Mouse (Mus musculus) cerebellum, postnatal 14 days (tissue): Measurements from ENCODE around the gene Fcgrt.

Experiments used
- DNase-seq, 2 experiments: peaks; one replicate each; pipeline ENCODE4 v3.0.0; 2021; ENCODE audit warnings: mixed read lengths in 2 of 2

Gene Fcgrt

DNA sequence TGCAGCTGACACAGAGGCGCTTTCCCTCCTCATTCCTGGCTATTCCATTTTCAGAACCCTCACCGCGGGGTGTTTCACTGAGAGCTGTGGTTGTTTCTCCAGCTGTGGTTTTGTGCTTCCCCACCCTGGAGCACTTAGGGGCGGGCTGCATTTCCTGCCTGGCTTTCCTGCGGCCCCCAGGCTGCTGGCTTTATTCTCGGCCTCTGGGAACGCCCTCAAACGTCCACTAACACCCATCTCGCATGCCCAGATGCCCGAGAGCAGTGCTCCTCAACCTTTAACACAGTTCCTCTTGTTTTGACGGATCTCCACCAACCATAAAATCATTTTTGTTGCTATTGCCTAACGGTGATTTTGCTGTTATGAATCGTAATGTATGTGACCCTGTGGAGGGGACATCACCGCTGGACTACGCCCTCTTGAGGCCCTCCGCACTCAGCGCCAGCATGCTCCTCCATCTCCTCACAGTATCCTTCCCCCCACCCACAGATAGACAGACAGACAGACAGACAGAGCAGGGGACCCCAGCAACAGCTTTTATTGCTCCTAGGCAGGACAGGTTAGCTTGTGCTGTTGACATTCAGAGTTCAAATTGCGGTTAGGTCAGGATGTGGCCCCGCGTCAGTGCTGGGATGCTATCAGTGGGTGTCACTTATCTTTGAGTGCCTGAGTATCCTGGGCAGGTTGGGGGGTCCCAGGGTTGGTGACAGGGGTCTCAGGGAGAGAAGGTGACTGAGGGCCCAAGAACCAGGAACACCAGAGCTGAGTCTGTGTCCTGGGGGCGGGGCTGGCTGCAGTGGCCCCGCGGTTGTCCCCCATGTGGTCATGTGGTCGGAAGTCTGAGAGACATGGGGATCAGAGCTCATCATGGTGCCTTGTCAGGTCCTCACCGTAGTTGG, 21.0 kb downstream of the Fcgrt start:
- DNase-seq: no peak

DNA sequence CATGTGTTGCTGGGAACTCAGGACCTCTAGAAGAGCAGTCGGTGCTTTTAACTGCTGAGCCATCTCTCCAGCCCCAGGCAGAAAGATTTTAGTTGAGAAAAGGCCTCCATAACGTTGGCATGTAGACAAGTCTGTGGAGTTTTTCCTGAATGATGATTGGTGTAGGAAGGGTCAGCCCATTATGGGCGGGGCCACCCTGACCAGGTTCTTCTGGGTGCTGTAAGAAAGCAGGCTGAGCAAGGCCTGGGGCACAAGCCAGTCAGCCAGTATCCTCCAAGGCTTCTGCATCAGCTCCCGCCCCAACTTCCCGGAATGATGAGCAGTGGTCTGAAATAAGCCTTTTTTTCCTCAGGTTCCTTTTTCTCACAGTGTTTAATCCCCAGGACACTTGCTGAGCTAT, 22.6 kb downstream of the Fcgrt start:
- DNase-seq: no peak

DNA sequence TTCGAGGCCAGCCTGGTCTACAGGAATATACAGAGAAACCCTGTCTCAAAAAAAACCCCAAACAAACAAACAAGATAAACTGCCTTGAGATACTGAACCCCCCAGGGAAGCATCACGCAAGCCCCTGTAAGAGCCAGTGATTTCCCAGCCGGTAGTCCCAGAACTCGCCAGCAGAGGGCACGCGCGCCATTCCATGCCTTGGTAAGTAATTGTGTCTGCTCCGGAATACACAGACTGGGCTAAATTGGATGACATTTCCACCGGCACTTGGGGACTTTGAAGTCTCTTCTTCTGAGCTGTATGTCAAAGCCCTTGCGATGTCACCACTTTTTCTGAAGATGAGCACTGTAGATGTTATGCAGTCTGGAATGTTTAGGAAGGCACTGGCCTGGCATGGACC, 23.8 kb downstream of the Fcgrt start:
- peak; percentile 95 to 97 for DNase-seq

DNA sequence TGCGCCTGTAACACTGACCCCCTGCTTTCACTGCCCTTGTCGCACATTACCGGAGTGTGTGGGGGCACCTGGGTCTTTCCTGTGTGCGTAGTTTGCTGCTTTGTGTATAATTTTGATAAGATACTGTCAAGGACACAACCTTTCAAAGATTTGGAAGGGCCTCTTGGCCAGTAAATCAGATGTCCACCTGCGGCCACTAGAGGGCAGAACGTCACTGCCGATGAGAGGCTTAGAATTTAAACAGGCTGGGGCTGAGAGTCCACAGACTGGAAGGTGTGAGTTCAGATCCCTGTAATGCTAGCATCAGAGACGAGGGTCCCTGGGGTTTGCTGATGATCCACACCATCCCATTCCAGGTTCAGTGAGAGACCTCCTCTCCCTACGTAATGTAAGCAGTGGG, 25.1 kb downstream of the Fcgrt start:
- DNase-seq: peak; percentile 80 to 89

DNA sequence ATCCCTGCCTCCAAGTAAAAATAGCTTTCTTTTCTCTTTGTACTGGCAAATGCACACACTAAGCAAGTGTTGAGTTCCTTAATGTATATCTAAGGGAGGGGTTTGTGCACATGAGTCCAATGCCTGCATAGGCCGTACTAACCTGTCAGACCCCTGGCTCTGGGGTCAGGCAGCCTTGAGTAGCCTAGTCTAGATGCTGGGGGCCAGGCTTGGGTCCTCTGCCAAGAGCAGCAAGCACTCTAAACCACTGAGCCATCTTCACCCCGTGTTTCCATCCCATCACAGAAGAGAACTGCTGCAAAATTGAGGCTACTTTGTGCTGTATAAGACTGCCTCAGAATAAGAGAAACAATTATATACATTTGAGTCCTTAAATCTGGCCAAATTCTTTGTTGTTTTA, 25.8 kb downstream of the Fcgrt start:
- DNase-seq: no peak

DNA sequence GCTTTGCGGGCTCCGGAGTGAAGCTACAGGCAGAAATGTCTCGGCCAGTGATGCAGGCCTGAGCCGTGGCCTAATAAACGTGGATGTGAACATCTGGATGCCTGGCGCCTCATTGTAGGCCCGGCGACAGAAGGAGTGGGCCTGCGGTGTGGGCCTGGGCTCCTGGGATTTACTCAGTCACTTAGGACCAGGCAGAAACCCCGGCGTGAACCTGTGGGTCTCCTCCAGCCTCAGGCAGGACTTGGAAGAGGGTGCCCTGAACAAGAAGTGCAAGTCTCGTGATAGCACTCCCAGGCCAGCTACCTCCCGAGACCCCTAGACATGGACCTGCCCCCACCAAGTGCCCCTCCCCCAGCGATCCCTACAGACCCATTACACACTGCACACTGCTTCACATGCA, 26.3 kb downstream of the Fcgrt start:
- DNase-seq: no peak

DNA sequence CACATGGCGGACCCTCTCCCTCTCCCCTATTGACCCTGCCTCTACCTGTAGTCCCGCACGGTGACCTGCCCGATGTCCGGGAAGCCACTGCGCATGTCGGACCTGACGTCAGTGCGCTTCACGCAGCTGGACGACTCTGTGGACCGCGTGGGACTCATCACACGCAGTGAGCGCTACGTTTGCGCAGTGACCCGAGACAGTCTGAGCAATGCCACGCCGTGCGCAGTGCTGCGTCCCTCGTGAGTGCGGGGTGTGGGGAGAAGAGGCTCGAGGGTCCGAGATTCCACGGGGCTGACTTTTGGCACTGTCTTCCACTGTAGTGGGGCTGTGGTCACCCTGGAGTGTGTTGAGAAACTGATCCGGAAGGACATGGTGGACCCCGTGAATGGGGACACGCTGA, 27.1 kb downstream of the Fcgrt start:
- DNase-seq: no peak

DNA sequence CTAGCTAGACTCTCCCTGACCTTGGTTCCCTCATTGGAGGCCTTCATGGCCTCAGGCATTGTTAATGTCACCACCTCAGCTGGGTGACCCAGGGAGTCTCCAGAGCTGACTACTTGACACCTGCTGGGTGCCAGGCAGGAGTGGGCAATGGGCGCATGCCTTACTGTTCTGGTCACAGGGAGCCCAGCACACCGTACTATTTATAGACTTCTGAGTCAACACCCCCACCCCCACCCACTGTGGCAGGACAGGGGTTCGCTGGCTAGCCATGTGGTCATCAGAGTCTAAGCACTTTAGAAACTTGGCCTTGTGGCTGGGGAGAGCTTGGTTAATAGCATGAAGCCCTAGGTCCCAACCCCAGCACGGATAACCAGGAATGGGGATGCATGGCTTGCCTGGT, 28.2 kb downstream of the Fcgrt start:
- DNase-seq: no peak

DNA sequence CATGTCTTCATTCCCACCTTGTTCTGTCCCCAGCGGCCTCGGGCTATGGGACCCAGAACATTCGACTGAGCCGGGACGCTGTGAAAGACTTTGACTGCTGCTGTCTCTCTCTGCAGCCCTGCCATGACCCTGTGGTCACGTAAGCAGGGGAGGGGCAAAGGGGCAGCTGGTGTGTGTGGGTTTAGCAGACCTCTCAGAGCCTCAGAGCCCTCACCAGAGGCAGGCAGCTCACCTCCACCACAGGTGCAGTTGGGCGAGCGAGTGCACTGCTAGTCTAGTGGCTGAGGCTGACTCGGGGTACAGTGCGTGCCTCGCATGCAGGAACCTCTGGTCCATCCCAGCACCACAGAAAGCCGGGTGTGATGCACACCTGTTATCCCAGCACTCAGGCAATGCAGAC, 29.7 kb downstream of the Fcgrt start:
- no peak for DNase-seq

DNA sequence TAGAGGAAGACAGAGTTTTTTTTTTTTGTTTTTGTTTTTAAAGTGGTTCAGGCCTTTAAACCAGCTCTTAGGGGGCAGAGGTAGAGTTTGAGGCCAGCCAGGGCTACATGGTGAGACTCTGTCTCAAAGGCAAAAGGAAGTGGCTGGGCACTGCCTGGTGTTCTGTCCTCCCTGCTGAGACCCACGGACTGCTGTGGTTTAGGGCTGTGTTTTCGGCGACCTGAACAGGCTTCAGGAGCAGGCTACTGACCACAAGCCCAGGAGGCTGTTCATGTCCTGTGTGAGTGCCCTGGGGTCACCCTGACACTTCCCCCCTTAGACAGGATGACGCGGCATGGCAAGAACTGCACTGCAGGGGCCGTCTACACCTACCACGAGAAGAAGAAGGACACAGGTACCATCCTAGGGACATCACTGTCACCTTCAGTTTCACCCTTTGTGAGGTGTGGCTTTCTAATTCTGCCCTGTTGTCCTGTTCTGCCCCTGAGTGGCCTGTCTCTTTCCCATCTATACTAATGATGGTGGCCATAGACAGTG, 30.4 kb downstream of the Fcgrt start:
- no peak for DNase-seq

DNA sequence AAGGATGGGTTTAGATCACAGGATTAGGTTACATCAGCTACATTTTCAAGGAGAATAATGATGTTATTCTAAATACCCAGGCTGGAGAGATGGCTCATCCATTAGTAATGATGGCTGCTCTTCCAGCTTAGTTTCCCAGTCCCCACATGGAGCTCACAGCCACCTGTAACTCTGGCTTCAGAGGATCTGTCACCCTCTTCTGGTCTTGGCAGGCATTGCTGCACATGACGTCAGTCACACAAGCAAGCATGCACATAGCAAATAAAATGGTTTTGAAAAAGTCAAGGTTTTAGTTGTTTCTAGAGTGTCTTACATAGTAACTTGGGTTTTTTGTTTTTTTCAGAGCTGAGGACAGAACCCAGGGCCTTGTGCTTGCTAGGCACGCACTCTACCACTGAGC, 31.4 kb downstream of the Fcgrt start:
- peak in 1 of 2 experiments; percentile 54 for DNase-seq

DNA sequence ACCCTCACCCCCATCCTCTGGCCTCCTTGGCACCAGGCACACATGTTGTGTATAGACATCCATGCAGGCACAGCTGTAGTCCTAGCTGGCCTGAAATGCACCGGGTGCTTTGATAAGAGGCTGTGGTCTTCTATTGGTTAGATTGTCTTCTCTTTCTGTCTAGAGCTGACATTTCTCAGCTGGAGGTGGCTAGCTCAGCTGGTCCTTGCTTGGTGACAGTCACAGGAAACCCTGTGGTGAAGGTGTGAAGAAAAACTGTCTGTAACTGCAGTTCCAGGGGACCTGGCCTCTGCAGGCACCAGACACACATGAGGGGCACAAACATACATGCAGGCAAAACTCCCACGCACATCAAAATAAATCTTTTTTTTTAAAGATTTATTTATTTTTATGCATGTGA, 34.0 kb downstream of the Fcgrt start:
- no peak for DNase-seq

DNA sequence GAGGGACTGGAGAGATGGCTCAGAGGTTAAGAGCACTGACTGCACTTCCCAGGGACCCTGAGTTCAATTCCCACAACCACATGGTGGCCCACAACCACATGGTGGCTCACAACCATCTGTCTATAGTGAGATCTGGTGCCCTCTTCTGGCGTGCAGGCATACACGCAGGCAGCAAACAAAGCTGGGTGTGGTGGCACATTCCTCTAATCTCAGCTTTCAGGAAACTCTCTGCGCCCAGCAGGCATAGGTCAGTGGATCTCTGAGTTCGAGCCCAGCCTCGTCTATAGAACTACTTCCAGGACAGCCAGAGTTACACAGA, 35.7 kb downstream of the Fcgrt start:
- DNase-seq: peak; percentile 53 to 68

DNA sequence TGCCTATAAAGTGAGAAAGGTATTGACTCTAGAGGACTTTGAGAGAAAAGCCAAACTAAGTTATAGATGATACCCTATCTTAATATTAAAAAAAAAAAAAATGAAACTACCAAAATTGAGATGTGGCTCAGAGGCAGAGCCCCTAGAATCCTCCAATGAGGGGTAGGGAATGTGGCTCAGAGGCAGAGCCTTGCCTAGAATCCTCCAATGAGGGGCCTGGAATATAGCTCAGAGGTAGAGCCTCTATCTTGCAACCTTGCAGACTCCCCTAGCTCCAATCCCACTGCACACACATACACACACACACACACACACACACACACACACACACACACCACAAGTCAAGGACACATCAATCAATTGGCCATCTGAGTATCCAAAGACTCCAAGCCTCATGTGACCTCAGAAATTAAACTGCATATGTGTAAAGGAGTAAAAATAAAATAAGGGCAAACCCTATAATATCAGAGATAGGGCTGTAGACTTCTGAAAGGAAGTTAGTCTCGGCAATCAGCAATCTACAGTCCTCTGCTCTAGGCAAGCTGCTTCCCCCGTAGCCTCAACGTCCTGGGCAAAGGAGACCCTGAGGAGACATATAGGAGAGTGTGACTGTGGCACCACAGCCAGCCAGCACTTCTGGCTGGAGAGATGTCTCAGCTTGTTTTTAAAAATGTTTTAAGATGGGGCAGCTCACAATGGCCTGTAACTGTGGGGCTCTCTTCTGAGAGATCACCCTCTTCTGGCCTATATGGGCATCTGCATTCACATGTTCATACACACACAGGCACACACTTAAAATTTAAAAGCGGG, 36.3 kb downstream of the Fcgrt start:
- no peak for DNase-seq

DNA sequence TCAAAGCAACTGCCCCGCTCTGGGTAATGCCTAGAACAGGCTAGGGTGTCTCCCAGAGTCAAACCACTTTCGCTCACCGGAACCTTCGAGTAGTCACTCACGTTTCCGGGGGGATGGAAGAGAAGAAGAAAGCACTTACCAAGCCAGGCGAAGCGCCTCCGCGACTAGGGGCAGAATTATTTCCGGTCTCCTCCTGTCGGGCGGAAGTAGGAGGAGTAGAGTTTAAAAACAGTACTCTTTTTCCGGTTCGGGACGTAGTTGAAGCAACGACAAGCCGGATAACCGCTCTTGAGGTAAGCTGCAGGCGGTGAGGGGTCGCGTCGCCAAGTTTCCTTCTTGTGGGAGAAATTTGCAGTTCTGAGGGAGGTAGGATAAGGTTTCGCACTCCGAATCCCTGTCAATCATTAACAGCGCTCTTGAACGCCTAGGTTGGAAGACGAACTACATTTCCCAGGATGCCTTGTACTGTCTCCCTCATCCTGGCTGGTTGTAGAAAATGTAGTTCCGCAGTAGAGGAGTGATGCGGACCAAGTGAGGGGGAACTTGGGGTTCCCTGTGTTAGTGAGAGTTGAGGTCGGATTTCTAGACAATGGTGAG, 41.3 kb downstream of the Fcgrt start, which contains the start of the genes Nosip and Prrg2:
Gene Nosip (plus strand): TSS at position 191 of the 597 bp plus-strand sequence.
Gene Prrg2 (minus strand): TSS at position 439 of the 597 bp plus-strand sequence.
- peak; percentile 96 to 97 for DNase-seq

DNA sequence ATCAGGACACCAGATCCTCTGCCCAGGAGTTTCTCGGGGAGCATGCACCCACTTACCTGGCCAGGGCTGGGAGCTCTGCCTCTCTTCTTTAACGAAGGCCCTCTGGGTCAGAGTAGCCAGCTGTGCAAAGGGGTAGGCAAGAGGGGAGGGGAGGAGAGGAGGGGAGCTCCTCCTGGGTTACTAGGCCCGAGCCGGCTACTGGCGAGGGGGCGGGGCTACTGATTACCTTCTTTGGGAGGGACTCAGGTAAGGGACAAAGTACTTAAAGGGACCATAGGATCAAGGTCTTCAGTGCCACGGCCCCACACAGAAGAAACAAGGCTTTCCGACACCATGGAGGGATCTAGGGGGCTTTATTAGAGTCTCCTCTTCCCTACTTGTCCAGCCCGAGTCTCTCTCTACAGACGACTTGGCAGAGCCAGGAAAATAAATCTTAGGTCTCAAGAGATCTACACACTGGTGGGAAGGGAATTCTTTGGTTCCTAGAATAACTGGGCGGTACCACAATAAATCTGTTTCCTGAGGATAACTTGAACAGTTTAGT, 42.0 kb downstream of the Fcgrt start:
- no peak for DNase-seq

DNA sequence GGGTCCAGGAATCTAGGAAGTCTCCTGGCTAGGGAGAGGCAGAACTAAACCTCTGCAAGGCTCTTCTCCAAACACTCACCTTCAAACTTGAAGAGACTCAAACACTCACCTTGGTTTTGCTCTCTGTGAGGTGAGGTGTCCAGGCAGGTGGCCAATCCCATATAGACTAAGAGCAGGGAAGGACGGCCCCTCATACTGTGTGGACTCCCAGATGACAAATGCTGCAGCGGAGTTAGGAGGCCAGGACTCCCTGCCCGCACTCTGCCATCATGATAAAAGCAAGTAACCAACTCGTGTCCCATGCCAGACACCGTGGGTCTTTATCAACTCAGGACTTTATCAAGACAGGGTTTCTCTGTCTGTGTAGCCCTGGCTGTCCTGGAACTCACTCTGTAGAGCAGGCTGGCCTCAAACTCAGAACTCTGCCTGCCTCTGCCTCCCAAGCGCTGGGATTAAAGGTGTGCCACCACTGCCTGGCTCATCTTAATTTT, 43.0 kb downstream of the Fcgrt start:
- DNase-seq: no peak

DNA sequence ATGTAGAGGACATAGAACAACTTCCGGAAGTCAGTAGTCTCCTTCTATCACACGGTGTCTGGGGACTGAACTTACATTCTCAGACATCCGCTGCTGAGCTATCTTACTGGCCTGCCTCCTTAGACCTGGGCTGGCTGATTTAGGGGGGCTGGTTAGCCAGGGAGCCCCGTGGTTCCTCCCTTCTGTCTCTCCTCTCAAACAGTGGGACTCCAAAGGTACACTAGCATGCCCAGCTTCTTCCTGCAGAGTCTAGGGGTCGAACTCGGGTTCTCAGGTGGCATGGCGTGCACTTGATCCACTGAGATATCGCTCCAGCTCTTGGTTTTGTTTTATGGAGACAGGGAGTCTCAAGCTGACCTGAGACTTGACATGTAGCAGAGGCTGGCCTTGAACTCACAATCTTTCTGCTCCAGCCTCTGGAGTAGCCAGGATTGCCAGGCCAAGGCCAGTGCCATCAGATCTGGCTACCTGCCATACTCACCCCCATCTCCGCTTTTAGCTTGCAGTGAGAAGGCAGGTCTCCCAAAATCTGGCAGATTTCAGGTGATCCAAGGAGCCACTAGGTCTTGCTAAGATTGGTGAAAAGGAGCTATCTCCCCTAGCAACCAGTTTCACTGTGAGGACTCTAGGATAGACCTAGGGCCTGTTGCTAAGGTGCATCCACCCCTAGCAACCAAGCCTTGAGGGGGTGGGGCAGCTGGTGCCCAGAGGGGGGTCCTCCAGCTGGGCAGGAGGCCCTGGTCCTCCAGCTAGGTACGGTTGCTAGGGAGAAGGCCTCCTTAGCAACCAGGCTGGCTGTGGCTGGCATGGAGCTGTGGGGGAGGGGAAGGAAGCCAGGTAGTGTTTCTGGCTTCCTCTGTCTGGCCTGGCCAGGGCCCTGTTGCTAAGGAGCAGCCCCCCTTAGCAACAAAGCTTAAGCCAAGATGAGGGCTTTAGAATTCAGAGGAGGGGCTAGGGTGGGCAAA, 44.8 kb downstream of the Fcgrt start:
- peak; percentile 69 to 81 for DNase-seq

DNA sequence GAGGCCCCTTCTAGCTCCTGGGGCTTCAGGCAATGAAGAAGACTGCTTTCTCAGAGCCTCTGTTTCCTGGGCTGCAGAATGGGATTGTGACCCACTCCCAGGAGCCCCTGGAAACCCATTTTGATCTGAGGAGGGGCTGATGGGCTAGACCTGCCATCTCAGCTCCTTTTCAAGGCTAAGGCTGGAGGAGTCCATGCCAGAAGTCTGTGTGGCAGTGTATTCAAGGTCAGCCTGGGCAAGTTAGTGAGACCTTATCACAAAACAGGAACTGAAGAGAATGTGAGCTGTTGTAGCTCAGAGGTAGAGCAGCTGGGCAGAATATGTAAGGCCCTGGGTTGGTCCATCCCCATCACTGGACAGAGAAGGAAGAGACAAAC, 46.7 kb downstream of the Fcgrt start:
- DNase-seq: no peak

DNA sequence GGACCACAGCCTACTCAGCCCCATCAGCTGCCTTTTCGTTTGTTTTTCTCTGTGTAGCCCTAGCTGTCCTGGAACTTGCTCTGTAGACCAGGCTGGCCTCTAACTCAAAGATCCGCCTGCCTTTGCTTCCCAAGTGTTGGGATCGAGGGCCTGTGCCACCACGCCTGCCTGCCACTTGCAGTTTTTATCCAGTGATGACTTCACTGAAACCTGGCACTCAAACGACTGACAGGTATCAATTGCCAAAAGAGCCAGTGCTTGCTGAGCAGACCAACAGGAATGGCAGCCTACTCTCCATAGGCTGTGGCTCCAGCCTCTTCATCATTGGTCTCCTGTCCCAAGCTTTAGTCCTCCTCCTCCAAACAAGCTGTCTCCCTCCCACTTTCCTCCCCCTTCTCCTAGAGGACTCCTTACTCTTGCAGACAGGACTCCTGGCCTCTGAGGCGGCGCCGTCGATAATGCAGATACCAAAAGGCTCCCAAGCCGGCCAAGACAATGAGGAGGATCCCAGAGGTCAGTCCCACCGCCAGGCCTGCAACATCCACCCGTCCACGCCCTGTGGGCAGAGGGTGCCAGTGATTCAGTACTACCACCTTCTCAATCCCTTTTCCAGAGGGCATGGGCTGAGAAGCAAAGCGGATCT, 47.2 kb downstream of the Fcgrt start:
- DNase-seq: peak in 1 of 2 experiments; percentile 47

DNA sequence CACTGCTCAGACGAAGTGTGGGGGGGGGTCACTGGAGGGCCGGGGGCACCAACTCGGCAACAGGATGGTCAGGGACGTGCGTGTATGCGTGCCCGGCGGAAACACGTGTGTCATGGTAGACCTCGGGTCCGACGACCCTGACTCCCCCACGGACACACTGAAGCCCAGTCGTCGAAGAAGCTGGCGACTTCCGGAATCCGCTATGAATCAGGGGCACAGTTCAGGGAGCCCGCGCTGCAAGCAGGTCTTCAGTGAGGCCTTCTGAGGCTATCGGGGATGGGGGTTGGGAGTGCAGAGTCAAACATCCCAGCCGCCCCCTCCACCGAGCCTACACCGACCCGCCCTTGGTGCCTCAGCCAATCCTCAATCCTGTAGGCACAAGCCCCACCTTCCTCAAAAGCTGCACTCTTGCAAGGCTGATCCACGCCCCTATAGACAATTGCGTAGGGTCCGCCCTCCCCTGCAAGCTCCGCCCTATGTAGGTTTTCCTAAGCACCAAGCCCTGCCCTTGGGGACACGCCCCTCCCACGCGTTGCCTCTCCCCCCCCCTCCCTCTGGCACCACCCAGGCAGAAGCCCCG, 49.6 kb downstream of the Fcgrt start:
- peak; percentile 91 to 92 for DNase-seq
